Mouse (Mus musculus): ENCODE measurements around the gene 2610528A11Rik. TPM values are rescaled to one million over a fixed set of nuclear protein-coding genes. Genes with fewer than 3 reads are reported as not detected.
A peak's percentile ranks its signal among the peaks of the same experiment; 100 is the strongest.

Gene 2610528A11Rik
- polyA plus RNA-seq, 1 experiment from 2014 or later, result 9.0 TPM

GRCm38 (mm10) chr14:37134304-37135126 is 20.7 kb upstream of the 2610528A11Rik start:
- Histone ChIP-seq H3K27me3 (replicated peaks; ENCODE audit: control insufficient read depth, insufficient read depth, low read length) (no peaks in the 10 kb centered on the region), H3K9ac (ENCODE audit: low read depth, low read length) (peak overlapping the region; percentile 88), H3K4me1 (ENCODE audit: control insufficient read depth, insufficient read depth, low read length) (peaks cover 4% of the 10 kb centered on the region; the same call in 1 of the 2 replicates), H3K27ac (replicated peaks; ENCODE audit: low read depth, low read length) (peak overlapping the region; percentile 75), H3K4me2 (ENCODE audit: low read depth, low read length) (peak overlapping the region; percentile 62), H3K4me3 (ENCODE audit: low read depth, low read length) (peak overlapping the region; percentile 81), H3K9me3 (ENCODE audit: control insufficient read depth, low read length) (no peaks in the 10 kb centered on the region), H3K36me3 (ENCODE audit: control insufficient read depth, insufficient read depth, low read length) (peaks cover 35% of the 10 kb centered on the region)
- DNase-seq (ENCODE audit: low spot score) (no peak), ATAC-seq (ENCODE audit: low read depth) (no peak; the same call in 1 of the 2 replicates)
- 3% methylated on average over 27 of the region's 40 CpGs for WGBS

GRCm38 (mm10) chr14:37127652-37128051 is 13.8 kb upstream of the 2610528A11Rik start:
- Histone ChIP-seq H3K36me3 (ENCODE audit: control insufficient read depth, insufficient read depth, low read length) (peaks cover 84% of the 10 kb centered on the region), H3K9ac (ENCODE audit: low read depth, low read length) (no peak overlapping the region), H3K9me3 (ENCODE audit: control insufficient read depth, low read length) (no peaks in the 10 kb centered on the region), H3K4me2 (ENCODE audit: low read depth, low read length) (no peak overlapping the region), H3K4me3 (ENCODE audit: low read depth, low read length) (no peak overlapping the region), H3K27me3 (replicated peaks; ENCODE audit: control insufficient read depth, insufficient read depth, low read length) (no peaks in the 10 kb centered on the region), H3K4me1 (ENCODE audit: control insufficient read depth, insufficient read depth, low read length) (no peaks in the 10 kb centered on the region), H3K27ac (replicated peaks; ENCODE audit: low read depth, low read length) (no peak overlapping the region)
- ATAC-seq (ENCODE audit: low read depth) (no peak), DNase-seq (ENCODE audit: low spot score) (peak; percentile 74)
- 48% methylated on average over 4 of the region's 4 CpGs for WGBS

DNA sequence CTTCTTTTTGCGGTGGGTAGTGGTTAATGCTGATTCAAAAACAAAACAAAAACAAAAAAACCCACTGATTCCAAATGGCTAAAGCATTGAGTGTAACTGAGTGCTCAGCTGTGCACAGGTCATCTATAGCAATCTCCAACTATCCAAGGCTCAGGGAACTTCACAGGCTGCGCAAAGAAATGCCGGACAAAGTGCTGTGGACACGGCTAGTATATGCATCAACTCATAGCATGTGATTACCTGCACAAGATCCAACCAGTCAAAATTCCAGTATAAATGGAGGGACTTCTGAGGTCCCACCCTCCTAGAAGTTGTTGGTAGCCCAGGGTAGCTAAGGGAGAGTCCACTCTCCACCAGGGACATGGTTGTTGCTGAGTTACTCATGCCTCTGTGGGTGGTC is 5.4 kb upstream of the 2610528A11Rik start:
- Histone ChIP-seq H3K36me3 (ENCODE audit: control insufficient read depth, insufficient read depth, low read length) (peaks cover 37% of the 10 kb centered on the region), H3K4me3 (ENCODE audit: low read depth, low read length) (no peak overlapping the region), H3K27me3 (replicated peaks; ENCODE audit: control insufficient read depth, insufficient read depth, low read length) (no peaks in the 10 kb centered on the region), H3K9me3 (ENCODE audit: control insufficient read depth, low read length) (no peaks in the 10 kb centered on the region), H3K27ac (replicated peaks; ENCODE audit: low read depth, low read length) (no peak overlapping the region), H3K4me2 (ENCODE audit: low read depth, low read length) (no peak overlapping the region), H3K9ac (ENCODE audit: low read depth, low read length) (no peak overlapping the region), H3K4me1 (ENCODE audit: control insufficient read depth, insufficient read depth, low read length) (no peaks in the 10 kb centered on the region)
- ATAC-seq (ENCODE audit: low read depth) (no peak), DNase-seq (ENCODE audit: low spot score) (no peak)
- WGBS, result 93% methylated on average over 4 of the region's 4 CpGs

GRCm38 (mm10) chr14:37112931-37113330 is 891 bp downstream of the 2610528A11Rik start:
- H3K4me3 ChIP-seq (ENCODE audit: low read depth, low read length), result no peak overlapping the region
- H3K9me3 ChIP-seq (ENCODE audit: control insufficient read depth, low read length), result no peaks in the 10 kb centered on the region
- no peak overlapping the region for H3K27ac ChIP-seq (replicated peaks; ENCODE audit: low read depth, low read length)
- H3K36me3 ChIP-seq (ENCODE audit: control insufficient read depth, insufficient read depth, low read length), result no peaks in the 10 kb centered on the region
- H3K4me1 ChIP-seq (ENCODE audit: control insufficient read depth, insufficient read depth, low read length), result no peaks in the 10 kb centered on the region
- no peak for DNase-seq (ENCODE audit: low spot score)
- H3K27me3 ChIP-seq (replicated peaks; ENCODE audit: control insufficient read depth, insufficient read depth, low read length), result no peaks in the 10 kb centered on the region
- no peak overlapping the region for H3K9ac ChIP-seq (ENCODE audit: low read depth, low read length)
- no peak for ATAC-seq (ENCODE audit: low read depth)
- 89% methylated on average over 7 of the region's 7 CpGs for WGBS
- no peak overlapping the region for H3K4me2 ChIP-seq (ENCODE audit: low read depth, low read length)

DNA sequence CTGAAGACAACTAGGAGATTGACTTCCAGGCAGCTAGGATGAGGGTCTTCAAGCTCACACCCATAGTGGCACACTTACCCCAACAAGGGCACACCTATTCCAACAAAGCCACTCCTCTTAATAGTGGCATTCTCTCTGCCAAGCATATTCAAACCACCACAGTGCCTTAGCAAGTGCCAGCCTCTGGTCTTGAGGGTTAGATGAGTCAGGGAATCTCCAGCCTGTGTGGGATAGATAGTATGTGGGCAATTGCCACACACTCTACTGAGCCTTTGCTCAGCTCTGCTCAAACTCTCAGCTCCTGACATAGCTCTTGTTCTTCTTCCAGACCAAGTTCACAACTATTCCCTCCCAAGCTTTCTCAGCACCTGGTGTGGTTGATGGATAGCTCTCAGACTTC is 2.5 kb downstream of the 2610528A11Rik start:
- no peaks in the 10 kb centered on the region for H3K4me1 ChIP-seq (ENCODE audit: control insufficient read depth, insufficient read depth, low read length)
- H3K4me2 ChIP-seq (ENCODE audit: low read depth, low read length), result no peak overlapping the region
- H3K4me3 ChIP-seq (ENCODE audit: low read depth, low read length), result no peak overlapping the region
- ATAC-seq (ENCODE audit: low read depth) (no peak), DNase-seq (ENCODE audit: low spot score) (no peak)
- no peaks in the 10 kb centered on the region for H3K36me3 ChIP-seq (ENCODE audit: control insufficient read depth, insufficient read depth, low read length)
- H3K27me3 ChIP-seq (replicated peaks; ENCODE audit: control insufficient read depth, insufficient read depth, low read length), result no peaks in the 10 kb centered on the region
- H3K9ac ChIP-seq (ENCODE audit: low read depth, low read length), result no peak overlapping the region
- H3K9me3 ChIP-seq (ENCODE audit: control insufficient read depth, low read length), result no peaks in the 10 kb centered on the region
- no peak overlapping the region for H3K27ac ChIP-seq (replicated peaks; ENCODE audit: low read depth, low read length)

GRCm38 (mm10) chr14:37110456-37110855 is 3.4 kb downstream of the 2610528A11Rik start:
- peaks cover 4% of the 10 kb centered on the region; the same call in 1 of the 2 replicates for H3K4me1 ChIP-seq (ENCODE audit: control insufficient read depth, insufficient read depth, low read length)
- no peak overlapping the region for H3K4me3 ChIP-seq (ENCODE audit: low read depth, low read length)
- no peak for ATAC-seq (ENCODE audit: low read depth)
- H3K4me2 ChIP-seq (ENCODE audit: low read depth, low read length), result no peak overlapping the region
- H3K9me3 ChIP-seq (ENCODE audit: control insufficient read depth, low read length), result no peaks in the 10 kb centered on the region
- no peaks in the 10 kb centered on the region for H3K27me3 ChIP-seq (replicated peaks; ENCODE audit: control insufficient read depth, insufficient read depth, low read length)
- no peak for DNase-seq (ENCODE audit: low spot score)
- 79% methylated on average over 2 of the region's 2 CpGs for WGBS
- H3K36me3 ChIP-seq (ENCODE audit: control insufficient read depth, insufficient read depth, low read length), result no peaks in the 10 kb centered on the region
- H3K27ac ChIP-seq (replicated peaks; ENCODE audit: low read depth, low read length), result no peak overlapping the region
- no peak overlapping the region for H3K9ac ChIP-seq (ENCODE audit: low read depth, low read length)

DNA sequence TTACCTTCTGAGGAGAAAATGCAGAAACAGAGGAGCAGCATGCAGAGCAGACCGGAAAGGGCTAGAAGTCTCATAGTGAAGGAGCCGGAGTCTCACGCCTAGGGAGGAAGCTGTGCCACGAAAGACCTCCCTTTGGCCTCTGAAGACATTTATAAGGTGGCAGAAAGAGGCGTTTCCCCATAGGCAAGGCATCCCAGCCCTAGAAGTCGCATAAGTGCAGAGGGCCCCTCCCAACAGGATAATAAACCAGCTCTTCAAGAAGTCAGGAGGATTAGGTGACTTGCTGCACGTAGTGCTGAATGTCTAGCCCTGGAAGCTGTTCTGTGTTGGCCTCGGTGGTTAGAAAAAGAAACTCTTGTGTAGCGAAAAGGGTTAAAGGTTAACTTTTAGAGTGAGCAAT is 3.8 kb downstream of the 2610528A11Rik start:
- ATAC-seq (ENCODE audit: low read depth), result no peak
- no peak overlapping the region for H3K4me2 ChIP-seq (ENCODE audit: low read depth, low read length)

GRCm38 (mm10) chr14:37109460-37109859 is 4.4 kb downstream of the 2610528A11Rik start:
- H3K27ac ChIP-seq (replicated peaks; ENCODE audit: low read depth, low read length), result no peak overlapping the region
- no peaks in the 10 kb centered on the region for H3K36me3 ChIP-seq (ENCODE audit: control insufficient read depth, insufficient read depth, low read length)
- no peaks in the 10 kb centered on the region for H3K27me3 ChIP-seq (replicated peaks; ENCODE audit: control insufficient read depth, insufficient read depth, low read length)
- no peaks in the 10 kb centered on the region for H3K9me3 ChIP-seq (ENCODE audit: control insufficient read depth, low read length)
- DNase-seq (ENCODE audit: low spot score) (no peak), ATAC-seq (ENCODE audit: low read depth) (no peak)
- peaks cover 4% of the 10 kb centered on the region; the same call in 1 of the 2 replicates for H3K4me1 ChIP-seq (ENCODE audit: control insufficient read depth, insufficient read depth, low read length)
- WGBS, result 75% methylated on average over 8 of the region's 8 CpGs
- H3K9ac ChIP-seq (ENCODE audit: low read depth, low read length), result no peak overlapping the region
- H3K4me3 ChIP-seq (ENCODE audit: low read depth, low read length), result no peak overlapping the region
- H3K4me2 ChIP-seq (ENCODE audit: low read depth, low read length), result no peak overlapping the region

More for the DNA sequence above, 3.8 kb downstream of the 2610528A11Rik start:
- no peak overlapping the region for H3K27ac ChIP-seq (replicated peaks; ENCODE audit: low read depth, low read length)
- H3K27me3 ChIP-seq (replicated peaks; ENCODE audit: control insufficient read depth, insufficient read depth, low read length), result no peaks in the 10 kb centered on the region
- no peaks in the 10 kb centered on the region for H3K9me3 ChIP-seq (ENCODE audit: control insufficient read depth, low read length)
- no peak overlapping the region for H3K9ac ChIP-seq (ENCODE audit: low read depth, low read length)
- no peak overlapping the region for H3K4me3 ChIP-seq (ENCODE audit: low read depth, low read length)
- no peaks in the 10 kb centered on the region for H3K36me3 ChIP-seq (ENCODE audit: control insufficient read depth, insufficient read depth, low read length)
- DNase-seq (ENCODE audit: low spot score), result peak; percentile 16
- WGBS, result 58% methylated on average over 9 of the region's 9 CpGs
- peaks cover 4% of the 10 kb centered on the region; the same call in 1 of the 2 replicates for H3K4me1 ChIP-seq (ENCODE audit: control insufficient read depth, insufficient read depth, low read length)

- DNase-seq (ENCODE audit: low spot score) (peak; percentile 19), ATAC-seq (ENCODE audit: low read depth) (peak; percentile 12)
- no peak overlapping the region for H3K4me3 ChIP-seq (ENCODE audit: low read depth, low read length)
- WGBS, result 37% methylated on average over 7 of the region's 7 CpGs
- no peak overlapping the region for H3K27ac ChIP-seq (replicated peaks; ENCODE audit: low read depth, low read length)
- H3K9ac ChIP-seq (ENCODE audit: low read depth, low read length), result no peak overlapping the region
- no peaks in the 10 kb centered on the region for H3K27me3 ChIP-seq (replicated peaks; ENCODE audit: control insufficient read depth, insufficient read depth, low read length)
- no peaks in the 10 kb centered on the region for H3K9me3 ChIP-seq (ENCODE audit: control insufficient read depth, low read length)
- H3K36me3 ChIP-seq (ENCODE audit: control insufficient read depth, insufficient read depth, low read length), result no peaks in the 10 kb centered on the region
- peaks cover 4% of the 10 kb centered on the region; the same call in 1 of the 2 replicates for H3K4me1 ChIP-seq (ENCODE audit: control insufficient read depth, insufficient read depth, low read length)
- H3K4me2 ChIP-seq (ENCODE audit: low read depth, low read length), result no peak overlapping the region
Observed at GRCm38 (mm10) chr14:37105846-37106245, 8.0 kb downstream of the 2610528A11Rik start.

All from embryonic facial prominence, embryonic 14.5 days (tissue).